ENCODE assay signal across 8 mouse cellular contexts in the genomic region with DNA sequence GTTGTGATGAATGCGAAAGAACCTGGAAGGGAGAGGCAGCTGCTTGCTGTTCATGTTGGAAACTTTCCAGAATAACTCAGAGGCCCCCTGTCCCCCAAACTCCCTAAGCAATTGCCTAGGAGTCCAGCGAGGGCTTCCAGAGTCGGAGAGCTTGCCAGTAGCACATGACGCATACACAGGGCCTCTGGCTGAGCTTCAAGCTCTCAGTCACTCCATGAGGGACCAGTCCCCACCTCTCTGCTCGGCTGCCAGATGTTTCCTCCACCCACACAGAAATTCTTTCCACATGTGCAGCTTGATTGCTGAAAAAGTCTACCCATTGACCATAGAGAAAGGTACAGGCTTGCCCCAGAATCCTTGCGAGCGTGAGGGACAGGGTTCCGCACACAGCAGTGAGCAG.
DNase-seq lines count a peak whose midpoint lies in the region; ATAC-seq and TF ChIP-seq lines count a peak whose summit lies in the region.

No protein-coding gene starts in this region.

- H3K79me3 ChIP-seq in C2C12 (ENCODE audit: low read depth) = peaks cover 22% of the 10 kb centered on the region

- ATAC-seq in forebrain, postnatal 0 days = 0 out of 2 replicates have a peak, but pooled peaks have one; percentile 36
- peak; percentile 89 for ATAC-seq in embryonic facial prominence, embryonic 15.5 days (ENCODE audit: insufficient number of reproducible peaks, low FRiP score, low TSS enrichment, low read depth)

- peaks cover 4% of the 10 kb centered on the region for H3K4me1 ChIP-seq in forebrain, postnatal 0 days (ENCODE audit: insufficient read depth)
- peaks cover 17% of the 10 kb centered on the region for H3K4me1 ChIP-seq in forebrain, embryonic 10.5 days
- peaks cover 40% of the 10 kb centered on the region for H3K4me1 ChIP-seq in embryonic facial prominence, embryonic 15.5 days

- H3K4me2 ChIP-seq in forebrain, postnatal 0 days (ENCODE audit: low read depth) = no peak overlapping the region
- H3K4me2 ChIP-seq in embryonic facial prominence, embryonic 15.5 days (replicated peaks) = peak overlapping the region; percentile 26

- H3K9ac ChIP-seq in forebrain, postnatal 0 days = no peak overlapping the region
- H3K9ac ChIP-seq in embryonic facial prominence, embryonic 15.5 days = no peak overlapping the region

- no peak overlapping the region for H3K27ac ChIP-seq in forebrain, postnatal 0 days (ENCODE audit: low read depth, low read length)
- no peak overlapping the region for H3K27ac ChIP-seq in forebrain, embryonic 10.5 days
- H3K27ac ChIP-seq in embryonic facial prominence, embryonic 15.5 days (replicated peaks) = peak overlapping the region; percentile 84

- peak; percentile 11 for DNase-seq in forebrain, postnatal 0 days
- no peak for DNase-seq in forebrain, embryonic 10.5 days (ENCODE audit: extremely low spot score, low spot score)
- DNase-seq in heart, postnatal 4 days = peak; percentile 84
- DNase-seq in lung, adult 18-20 months = peak; percentile 74 to 80
- peak; percentile 58 for DNase-seq in urinary bladder, postnatal 25 days (ENCODE audit: low spot score)
- DNase-seq in right cerebral cortex, postnatal 25 days = no peak

- H3ac ChIP-seq in C2C12 (ENCODE audit: control insufficient read depth, insufficient read length, low read depth) = no peak overlapping the region

- no peaks in the 10 kb centered on the region for H3K9me3 ChIP-seq in forebrain, postnatal 0 days (ENCODE audit: low read length)
- H3K9me3 ChIP-seq in forebrain, embryonic 10.5 days = no peaks in the 10 kb centered on the region
- H3K9me3 ChIP-seq in embryonic facial prominence, embryonic 15.5 days (replicated peaks) = no peaks in the 10 kb centered on the region

- H3K36me3 ChIP-seq in forebrain, postnatal 0 days (ENCODE audit: insufficient read depth) = no peaks in the 10 kb centered on the region
- no peaks in the 10 kb centered on the region for H3K36me3 ChIP-seq in forebrain, embryonic 10.5 days (replicated peaks)
- H3K36me3 ChIP-seq in C2C12 (ENCODE audit: control insufficient read depth, insufficient read depth) = peaks cover 4% of the 10 kb centered on the region
- no peaks in the 10 kb centered on the region for H3K36me3 ChIP-seq in embryonic facial prominence, embryonic 15.5 days

- H3K27me3 ChIP-seq in forebrain, postnatal 0 days (ENCODE audit: insufficient read depth, low read length) = no peaks in the 10 kb centered on the region
- no peaks in the 10 kb centered on the region for H3K27me3 ChIP-seq in forebrain, embryonic 10.5 days (ENCODE audit: poor library complexity, severe bottlenecking)
- no peaks in the 10 kb centered on the region for H3K27me3 ChIP-seq in C2C12 (ENCODE audit: control insufficient read depth, insufficient read depth, insufficient read length)
- H3K27me3 ChIP-seq in embryonic facial prominence, embryonic 15.5 days = no peaks in the 10 kb centered on the region

- 43% methylated on average over 8 of the region's 8 CpGs for WGBS in forebrain, postnatal 0 days
- whole genome bisulfite sequencing in forebrain, embryonic 10.5 days = 70% methylated on average over 8 of the region's 8 CpGs
- WGBS in embryonic facial prominence, embryonic 15.5 days = 15% methylated on average over 8 of the region's 8 CpGs

- no peak for TF ChIP-seq CTCF in forebrain, postnatal 0 days (IDR thresholded peaks at IDR 0.05; ENCODE audit: low read depth)
- TF ChIP-seq CTCF in C2C12 (IDR thresholded peaks at IDR 0.05; ENCODE audit: control insufficient read depth, insufficient read depth, insufficient read length) = no peak

- no peak overlapping the region for H3K4me3 ChIP-seq in forebrain, postnatal 0 days (ENCODE audit: low read depth, low read length)
- no peak overlapping the region for H3K4me3 ChIP-seq in forebrain, embryonic 10.5 days
- H3K4me3 ChIP-seq in C2C12 (ENCODE audit: insufficient read depth, poor library complexity, severe bottlenecking) = no peak overlapping the region
- no peak overlapping the region for H3K4me3 ChIP-seq in embryonic facial prominence, embryonic 15.5 days (replicated peaks)

- H3K79me2 ChIP-seq in C2C12 (ENCODE audit: control insufficient read depth, insufficient read depth) = peaks cover 87% of the 10 kb centered on the region

TF ChIP-seq in C2C12, 6 proteins besides CTCF, POLR2A, EP300 and RAD21:
- TF ChIP-seq MYOG (IDR thresholded peaks at IDR 0.05; ENCODE audit: control insufficient read depth, extremely low read depth, insufficient read length) (no peak), MAX (IDR thresholded peaks at IDR 0.05) (peak; percentile 87), CEBPB (IDR thresholded peaks at IDR 0.05; ENCODE audit: low read depth) (no peak), FOSL1 (IDR thresholded peaks at IDR 0.05; ENCODE audit: insufficient read depth, low read length, poor library complexity, severe bottlenecking) (no peak), USF1 (IDR thresholded peaks at IDR 0.05; ENCODE audit: low read depth) (peak; percentile 61), MYOD1 (IDR thresholded peaks at IDR 0.05; ENCODE audit: control insufficient read depth, insufficient read length, low read depth) (no peak)

Comparison
In these comparisons a context has a peak if more than half of its experiments do, and no peak if none do; other contexts are left out.
1. DNase-seq: peak in forebrain, postnatal 0 days (single experiment), heart, postnatal 4 days (single experiment), lung, adult 18-20 months (2 of 2) and urinary bladder, postnatal 25 days (single experiment); none in forebrain, embryonic 10.5 days (single experiment) and right cerebral cortex, postnatal 25 days (single experiment).